Mouse (Mus musculus) liver, embryonic 13.5 days (tissue): ENCODE data around the gene Cuedc2. TPM values are rescaled to one million over a fixed set of nuclear protein-coding genes. Genes with fewer than 3 reads are reported as not detected.

Experiments
- ATAC-seq: fragments of 200-750 bp; cut with Nextera tagmentation; 2 replicates; pipeline ENCODE4 v1.8.0; 2017; ENCODE audit warnings: low read depth, mild to moderate bottlenecking, moderate number of reproducible peaks, moderate library complexity
- DNase-seq: peaks from one replicate; pipeline ENCODE4 v3.0.0; 2022
- H3K27ac ChIP-seq: fragments of 300-500 bp; sonication (generic); 2 replicates; pipeline ENCODE4 v1.5.1; 2015; ENCODE audit warnings: moderate library complexity, mild to moderate bottlenecking, inconsistent platforms
- H3K27me3 ChIP-seq: fragments of 300-500 bp; sonication (generic); 2 replicates; pipeline ENCODE4 v1.6.1; 2015; ENCODE audit warnings: mild to moderate bottlenecking, inconsistent platforms
- H3K36me3 ChIP-seq: fragments of 300-500 bp; sonication (generic); 2 replicates; pipeline ENCODE4 v1.6.1; 2015; ENCODE audit warnings: mild to moderate bottlenecking, inconsistent platforms
- H3K4me1 ChIP-seq: fragments of 300-500 bp; sonication (generic); replicated peaks from 2 replicates; pipeline ENCODE4 v1.6.1; 2015; ENCODE audit warnings: inconsistent platforms
- H3K4me2 ChIP-seq: fragments of 300-500 bp; sonication (generic); 2 replicates; pipeline ENCODE4 v1.6.1; 2015; ENCODE audit warnings: inconsistent platforms, mild to moderate bottlenecking, moderate library complexity
- H3K4me3 ChIP-seq: fragments of 300-500 bp; sonication (generic); replicated peaks from 2 replicates; pipeline ENCODE4 v1.5.1; 2015; ENCODE audit warnings: mild to moderate bottlenecking, inconsistent platforms
- H3K9ac ChIP-seq: fragments of 300-500 bp; sonication (generic); 2 replicates; pipeline ENCODE4 v1.6.1; 2015; ENCODE audit warnings: mild to moderate bottlenecking, inconsistent platforms
- H3K9me3 ChIP-seq: fragments of 300-500 bp; sonication (generic); replicated peaks from 2 replicates; pipeline ENCODE4 v1.6.1; 2016; ENCODE audit warnings: inconsistent platforms
- WGBS: fragments of 180-500 bp; shearing (Covaris S2); methylation state at CpG from one replicate; pipeline ENCODE4 v1.1.7; 2015; ENCODE audit not compliant: insufficient replicate concordance; 5-methylcytosine and 5-hydroxymethylcytosine counted together
- polyA plus RNA-seq: library from polyadenylated mRNA; unstranded; fragments of >200 nt; fragmentation: Nextera tagmentation; extraction: Ambion mirVana; gene quantifications from 2 replicates; pipeline ENCODE4 v1.2.1, GENCODE M21; 2015

The Cuedc2 gene
- polyA plus RNA-seq, 1 experiment from 2014 or later: 85.6 TPM

DNA sequence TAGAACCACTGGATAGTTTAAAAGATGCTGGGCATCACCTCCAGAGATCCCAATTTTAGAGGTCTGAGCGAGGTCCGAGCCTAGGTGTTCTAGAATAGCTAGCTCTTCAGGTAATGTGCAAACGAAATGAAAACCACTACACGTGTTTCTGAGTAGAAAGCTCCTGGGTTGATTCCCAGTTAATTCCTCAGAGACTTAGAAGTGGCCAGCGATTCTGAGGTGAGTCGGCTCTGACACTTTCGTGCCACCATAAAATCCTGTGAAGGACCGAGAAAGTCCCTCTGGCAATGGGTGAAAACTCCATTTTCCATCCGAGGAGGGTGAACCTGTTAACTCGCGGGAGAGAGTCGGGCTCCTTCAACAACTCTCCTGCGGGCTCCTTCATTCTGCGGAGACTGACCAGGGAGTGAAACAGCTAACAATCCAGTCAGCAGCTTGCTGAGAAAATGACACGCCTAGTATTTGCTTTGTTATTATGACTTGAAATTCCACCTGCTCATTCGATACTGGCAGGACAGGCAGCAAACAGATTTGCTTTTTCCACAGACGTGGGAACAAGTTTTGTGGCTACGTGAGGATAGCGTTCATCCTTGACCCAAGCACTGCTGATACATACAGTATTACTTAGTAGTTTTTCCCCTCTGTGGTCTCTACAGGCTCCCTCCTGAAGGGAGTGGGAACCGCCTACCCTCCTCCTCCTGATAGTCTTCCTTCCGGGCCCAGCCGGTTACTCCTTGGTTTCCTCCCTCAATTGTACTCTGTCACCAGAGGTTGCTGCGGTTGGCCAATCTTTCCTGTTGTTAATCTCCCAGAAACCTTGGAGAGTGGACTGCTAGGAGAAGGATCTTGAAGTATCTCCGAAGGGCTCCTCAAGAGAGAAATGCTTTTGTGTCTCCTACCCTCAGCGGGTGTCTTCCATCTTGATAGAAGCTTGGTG is 19.1 kb upstream of the Cuedc2 start:
- WGBS: 3% methylated on average over 25 of the region's 25 CpGs
- Histone ChIP-seq H3K9me3 (no peaks in the 10 kb centered on the region), H3K9ac (peak overlapping the region; percentile 77), H3K4me2 (peak overlapping the region; percentile 96), H3K4me1 (peaks cover 40% of the 10 kb centered on the region), H3K4me3 (peak overlapping the region; percentile 69), H3K27ac (peak overlapping the region; percentile 63), H3K27me3 (no peaks in the 10 kb centered on the region), H3K36me3 (peaks cover 5% of the 10 kb centered on the region; the same call in 1 of the 2 replicates)
- DNase-seq (no peak), ATAC-seq (peak; percentile 50; the same call in 1 of the 2 replicates)

- H3K4me2 ChIP-seq: peak overlapping the region; percentile 96
- no peaks in the 10 kb centered on the region for H3K9me3 ChIP-seq
- ATAC-seq (peak; percentile 90), DNase-seq (peak; percentile 86)
- H3K9ac ChIP-seq: peak overlapping the region; percentile 77
- WGBS: under 1% methylated on average over 29 of the region's 29 CpGs
- peak overlapping the region; percentile 69 for H3K4me3 ChIP-seq
- H3K4me1 ChIP-seq: peaks cover 43% of the 10 kb centered on the region
- no peaks in the 10 kb centered on the region for H3K27me3 ChIP-seq
- peaks cover 3% of the 10 kb centered on the region; the same call in 1 of the 2 replicates for H3K36me3 ChIP-seq
- H3K27ac ChIP-seq: peak overlapping the region; percentile 21
Measured at GRCm38 (mm10) chr19:46356701-46357138, 18.2 kb upstream of the Cuedc2 start.

DNA sequence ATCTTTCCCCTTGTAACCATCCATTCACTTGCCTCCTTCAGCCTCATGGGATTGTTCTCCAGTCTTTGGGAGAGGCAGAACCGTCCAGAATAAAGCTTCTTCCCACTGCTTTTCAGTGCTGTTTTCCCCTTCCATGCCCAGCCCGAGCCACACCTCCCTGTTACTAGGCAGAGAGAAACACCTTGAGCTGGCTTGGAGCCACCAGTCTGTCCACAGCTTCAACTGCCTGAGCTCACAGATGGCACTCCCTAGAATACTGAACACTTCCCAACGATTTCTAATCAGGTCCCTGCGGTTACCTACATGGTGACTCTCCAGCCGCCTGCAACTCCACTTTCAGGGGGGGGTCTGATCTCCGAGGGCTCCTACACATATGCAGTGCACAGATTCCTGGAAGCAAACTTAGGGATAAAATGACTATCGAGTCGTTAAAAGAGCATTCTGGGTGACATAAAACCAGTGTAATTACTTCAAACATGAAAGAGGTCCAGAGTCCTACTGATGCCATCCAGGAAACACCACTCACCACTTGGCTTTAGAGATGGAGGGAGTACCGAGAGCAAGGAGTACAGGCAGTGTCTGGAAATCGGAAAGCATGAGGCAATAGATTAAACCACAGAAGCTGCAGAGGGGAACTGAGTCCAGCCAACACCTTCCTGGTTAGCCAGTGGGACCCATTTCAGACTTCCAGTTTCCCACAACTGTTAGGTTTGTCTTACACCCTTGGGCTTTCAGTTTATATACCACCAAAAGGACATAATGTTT is 11.8 kb upstream of the Cuedc2 start, which contains the start of gene 2310034G01Rik:
TSS of gene 2310034G01Rik (minus strand) at position 135 of the 765 bp plus-strand sequence.
- peaks cover 54% of the 10 kb centered on the region for H3K4me1 ChIP-seq
- DNase-seq (no peak), ATAC-seq (no peak)
- peak within 1 kb of the TSS; percentile 62; the same call in 1 of the 2 replicates for H3K27ac ChIP-seq
- peak within 1 kb of the TSS; percentile 70 for H3K4me3 ChIP-seq
- no peaks in the 10 kb centered on the region for H3K9me3 ChIP-seq
- peaks cover 30% of the 10 kb centered on the region for H3K27me3 ChIP-seq
- no peaks in the 10 kb centered on the region for H3K36me3 ChIP-seq
- 49% methylated on average over 10 of the region's 10 CpGs for WGBS
- peak within 1 kb of the TSS; percentile 73 for H3K9ac ChIP-seq
- H3K4me2 ChIP-seq: peak within 1 kb of the TSS; percentile 89

DNA sequence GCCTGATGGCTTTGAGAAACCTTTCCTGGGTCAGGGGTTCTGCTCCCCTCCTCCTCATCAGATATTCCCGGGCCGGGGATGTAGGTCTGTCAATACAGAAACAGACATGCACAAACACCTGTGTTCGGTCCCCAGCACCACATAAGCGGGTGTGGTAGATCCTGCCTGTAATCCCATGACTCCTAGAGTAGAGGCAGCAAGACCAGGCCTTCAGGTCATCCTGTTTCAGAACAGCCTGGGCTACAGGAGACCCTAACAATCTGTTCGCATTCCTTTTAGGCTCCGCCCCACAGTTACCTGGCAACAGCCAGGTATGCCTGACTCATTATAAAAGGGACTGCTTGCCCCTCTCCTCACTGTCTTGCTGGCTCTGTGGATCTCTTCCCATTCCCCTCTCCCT is 11.0 kb upstream of the Cuedc2 start:
- peaks cover 62% of the 10 kb centered on the region for H3K4me1 ChIP-seq
- DNase-seq: no peak
- no peak for ATAC-seq
- 48% methylated on average over 6 of the region's 6 CpGs for WGBS
- no peaks in the 10 kb centered on the region for H3K9me3 ChIP-seq
- peak overlapping the region; percentile 70 for H3K4me3 ChIP-seq
- H3K36me3 ChIP-seq: no peaks in the 10 kb centered on the region
- peak overlapping the region; percentile 73 for H3K9ac ChIP-seq
- H3K4me2 ChIP-seq: peak overlapping the region; percentile 89
- no peak overlapping the region for H3K27ac ChIP-seq
- H3K27me3 ChIP-seq: peaks cover 30% of the 10 kb centered on the region

- Histone ChIP-seq H3K4me2 (peak overlapping the region; percentile 89), H3K9me3 (no peaks in the 10 kb centered on the region), H3K4me1 (peaks cover 69% of the 10 kb centered on the region), H3K9ac (peak overlapping the region; percentile 73), H3K4me3 (peak overlapping the region; percentile 70), H3K27me3 (peaks cover 30% of the 10 kb centered on the region), H3K27ac (peak overlapping the region; percentile 62), H3K36me3 (no peaks in the 10 kb centered on the region)
- DNase-seq (no peak), ATAC-seq (peak; percentile 63)
- WGBS: under 1% methylated on average over 78 of the region's 78 CpGs
Measured at GRCm38 (mm10) chr19:46348761-46349458, 10.4 kb upstream of the Cuedc2 start.

- H3K9ac ChIP-seq: peak overlapping the region; percentile 73
- peak overlapping the region; percentile 70 for H3K4me3 ChIP-seq
- peaks cover 74% of the 10 kb centered on the region for H3K4me1 ChIP-seq
- H3K36me3 ChIP-seq: no peaks in the 10 kb centered on the region
- H3K27me3 ChIP-seq: peaks cover 30% of the 10 kb centered on the region
- H3K9me3 ChIP-seq: no peaks in the 10 kb centered on the region
- H3K4me2 ChIP-seq: peak overlapping the region; percentile 89
- 29% methylated on average over 14 of the region's 14 CpGs for WGBS
- ATAC-seq (peak; percentile 13; the same call in 1 of the 2 replicates), DNase-seq (no peak)
- peak overlapping the region; percentile 62 for H3K27ac ChIP-seq
Measured at GRCm38 (mm10) chr19:46347936-46348668, 9.6 kb upstream of the Cuedc2 start.

- H3K4me1 ChIP-seq: peaks cover 68% of the 10 kb centered on the region
- 88% methylated on average over 1 of the region's 1 CpGs for WGBS
- H3K27ac ChIP-seq: no peak overlapping the region
- no peaks in the 10 kb centered on the region for H3K9me3 ChIP-seq
- H3K27me3 ChIP-seq: peaks cover 30% of the 10 kb centered on the region
- ATAC-seq (no peak), DNase-seq (no peak)
- no peak overlapping the region for H3K9ac ChIP-seq
- H3K4me3 ChIP-seq: no peak overlapping the region
- H3K4me2 ChIP-seq: no peak overlapping the region
- no peaks in the 10 kb centered on the region for H3K36me3 ChIP-seq
Measured at GRCm38 (mm10) chr19:46347146-46347545, 8.6 kb upstream of the Cuedc2 start.

DNA sequence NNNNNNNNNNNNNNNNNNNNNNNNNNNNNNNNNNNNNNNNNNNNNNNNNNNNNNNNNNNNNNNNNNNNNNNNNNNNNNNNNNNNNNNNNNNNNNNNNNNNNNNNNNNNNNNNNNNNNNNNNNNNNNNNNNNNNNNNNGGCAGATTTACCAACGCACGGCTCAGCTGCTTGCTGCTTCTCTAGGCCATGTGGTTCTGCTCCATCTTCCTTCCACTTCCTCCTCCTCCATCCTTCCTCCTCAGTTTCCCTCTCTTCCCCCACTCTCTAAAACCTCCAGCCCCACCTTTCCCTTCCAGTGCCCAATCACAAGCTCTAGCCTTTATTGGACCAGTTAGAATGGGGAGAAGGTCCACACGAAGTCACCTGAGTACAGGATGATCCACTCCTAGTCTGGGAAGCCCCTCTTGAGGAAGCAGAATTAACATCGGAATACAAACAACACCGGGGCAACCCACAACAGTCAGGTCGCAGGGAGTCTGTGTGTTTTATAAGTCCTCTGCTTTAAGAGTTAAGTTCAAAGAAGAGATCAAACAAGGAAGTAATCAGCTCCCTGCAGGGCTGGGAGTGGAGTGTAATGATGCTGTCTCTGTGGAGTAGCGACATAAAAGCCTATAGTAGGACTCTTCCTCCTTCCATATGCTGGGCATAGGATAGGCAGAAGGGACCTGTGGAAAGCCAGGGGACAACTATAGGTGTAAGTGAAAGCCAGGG is 6.4 kb upstream of the Cuedc2 start:
- no peak overlapping the region for H3K27ac ChIP-seq
- H3K4me2 ChIP-seq: no peak overlapping the region
- no peaks in the 10 kb centered on the region for H3K9me3 ChIP-seq
- H3K4me1 ChIP-seq: peaks cover 79% of the 10 kb centered on the region
- ATAC-seq: no peak
- H3K36me3 ChIP-seq: no peaks in the 10 kb centered on the region
- DNase-seq: no peak
- H3K4me3 ChIP-seq: no peak overlapping the region
- peaks cover 17% of the 10 kb centered on the region for H3K27me3 ChIP-seq
- H3K9ac ChIP-seq: no peak overlapping the region
- WGBS: 31% methylated on average over 7 of the region's 7 CpGs

DNA sequence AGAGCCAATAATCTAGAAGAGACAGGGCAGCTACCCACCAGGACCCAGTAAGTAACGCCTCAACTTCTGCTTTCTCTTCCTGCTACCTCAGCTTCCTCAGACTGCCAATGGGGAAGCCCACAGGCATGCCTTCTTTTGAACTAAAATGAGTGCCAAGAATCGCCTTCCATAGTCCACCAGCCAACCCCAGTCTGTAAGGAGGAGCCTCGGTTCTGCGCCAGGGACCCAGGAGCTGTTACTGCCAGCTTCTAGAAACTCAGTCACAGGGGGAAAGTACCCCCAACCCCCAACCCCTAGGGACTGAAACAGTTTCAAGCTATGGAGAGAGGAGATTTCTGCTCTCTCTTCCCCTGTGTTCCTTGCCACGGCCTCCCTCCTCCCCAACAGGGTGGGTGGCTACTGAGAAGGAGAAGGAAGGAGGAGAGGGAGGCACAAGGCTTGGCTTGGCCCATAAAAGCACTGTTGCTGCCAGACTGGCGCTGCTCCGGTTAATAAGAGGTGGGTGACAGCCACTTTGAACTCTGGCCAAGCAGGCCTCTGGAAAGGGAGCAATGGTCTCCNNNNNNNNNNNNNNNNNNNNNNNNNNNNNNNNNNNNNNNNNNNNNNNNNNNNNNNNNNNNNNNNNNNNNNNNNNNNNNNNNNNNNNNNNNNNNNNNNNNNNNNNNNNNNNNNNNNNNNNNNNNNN is 927 bp upstream of the Cuedc2 start:
- Histone ChIP-seq H3K27ac (peak overlapping the region; percentile 77), H3K27me3 (no peaks in the 10 kb centered on the region), H3K36me3 (no peaks in the 10 kb centered on the region), H3K4me3 (peak overlapping the region; percentile 46), H3K9ac (peak overlapping the region; percentile 46), H3K4me2 (peak overlapping the region; percentile 79), H3K9me3 (no peaks in the 10 kb centered on the region), H3K4me1 (peaks cover 64% of the 10 kb centered on the region)
- 34% methylated on average over 7 of the region's 7 CpGs for WGBS
- ATAC-seq (peak; percentile 0; the same call in 1 of the 2 replicates), DNase-seq (no peak)
